Mouse (Mus musculus): Measurements from ENCODE around the gene 4930432K21Rik. TPM values are rescaled to one million over a fixed set of nuclear protein-coding genes. Genes with fewer than 3 reads are reported as not detected.
A peak's percentile ranks its signal among the peaks of the same experiment; 100 is the strongest.

The 4930432K21Rik gene
- 0.66 and 0.99 TPM in 2 replicates for polyA plus RNA-seq (2014; fragmentation: Nextera tagmentation; extraction: Ambion mirVana)

GRCm38 (mm10) chr8:84147769-84148530 is at the start of gene 4930432K21Rik, which contains the start of gene Cc2d1a:
Gene 4930432K21Rik (plus strand): TSS chr8:84148025.
Gene Cc2d1a (minus strand): TSS chr8:84147936.
- peak within 1 kb of the TSS; percentile 76 for H3K9ac ChIP-seq
- 12% methylated on average over 49 of the region's 49 CpGs for WGBS
- peak within 1 kb of the TSS; percentile 92 for H3K4me2 ChIP-seq
- peak within 1 kb of the TSS; percentile 64; the same call in 1 of the 2 replicates for H3K27ac ChIP-seq (ENCODE audit: low read depth)
- peak within 1 kb of the TSS; percentile 72 for H3K4me3 ChIP-seq (ENCODE audit: low read depth, low read length)
- TF ChIP-seq CTCF (IDR thresholded peaks at IDR 0.05; ENCODE audit: low read depth), result peak; percentile 4; the same call in 1 of the 2 replicates
- H3K4me1 ChIP-seq (ENCODE audit: insufficient read depth), result peaks cover 11% of the 10 kb centered on the region
- peak; percentile 99 for DNase-seq
- no peaks in the 10 kb centered on the region for H3K9me3 ChIP-seq (ENCODE audit: low read depth, low read length)
- H3K36me3 ChIP-seq (ENCODE audit: insufficient read depth), result peaks cover 16% of the 10 kb centered on the region
- peak; percentile 96 for ATAC-seq (ENCODE audit: insufficient read depth)
- no peaks in the 10 kb centered on the region for H3K27me3 ChIP-seq (ENCODE audit: insufficient read depth, low read length)

- no peak overlapping the region for H3K27ac ChIP-seq (ENCODE audit: low read depth)
- no peak for TF ChIP-seq CTCF (IDR thresholded peaks at IDR 0.05; ENCODE audit: low read depth)
- DNase-seq (no peak), ATAC-seq (ENCODE audit: insufficient read depth) (no peak)
- peaks cover 4% of the 10 kb centered on the region for H3K4me1 ChIP-seq (ENCODE audit: insufficient read depth)
- no peaks in the 10 kb centered on the region for H3K27me3 ChIP-seq (ENCODE audit: insufficient read depth, low read length)
- H3K9me3 ChIP-seq (ENCODE audit: low read depth, low read length), result no peaks in the 10 kb centered on the region
- H3K9ac ChIP-seq, result no peak overlapping the region
- no peak overlapping the region for H3K4me2 ChIP-seq
- no peak overlapping the region for H3K4me3 ChIP-seq (ENCODE audit: low read depth, low read length)
- 93% methylated on average over 7 of the region's 7 CpGs for WGBS
- H3K36me3 ChIP-seq (ENCODE audit: insufficient read depth), result peaks cover 90% of the 10 kb centered on the region
Measured at GRCm38 (mm10) chr8:84098376-84098775, 49.4 kb upstream of the 4930432K21Rik start.

GRCm38 (mm10) chr8:84101476-84102270 is 46.2 kb upstream of the 4930432K21Rik start:
- no peak for DNase-seq
- H3K36me3 ChIP-seq (ENCODE audit: insufficient read depth), result peaks cover 60% of the 10 kb centered on the region

GRCm38 (mm10) chr8:84103601-84104000 is 44.2 kb upstream of the 4930432K21Rik start:
- TF ChIP-seq CTCF (IDR thresholded peaks at IDR 0.05; ENCODE audit: low read depth), result no peak
- H3K4me1 ChIP-seq (ENCODE audit: insufficient read depth), result peaks cover 7% of the 10 kb centered on the region
- 42% methylated on average over 3 of the region's 3 CpGs for WGBS
- DNase-seq, result no peak
- H3K9me3 ChIP-seq (ENCODE audit: low read depth, low read length), result no peaks in the 10 kb centered on the region
- peak overlapping the region; percentile 66 for H3K4me3 ChIP-seq (ENCODE audit: low read depth, low read length)
- no peak for ATAC-seq (ENCODE audit: insufficient read depth)
- H3K4me2 ChIP-seq, result peak overlapping the region; percentile 71
- no peaks in the 10 kb centered on the region for H3K27me3 ChIP-seq (ENCODE audit: insufficient read depth, low read length)
- H3K27ac ChIP-seq (ENCODE audit: low read depth), result no peak overlapping the region
- H3K36me3 ChIP-seq (ENCODE audit: insufficient read depth), result peaks cover 41% of the 10 kb centered on the region
- H3K9ac ChIP-seq, result peak overlapping the region; percentile 77

More at GRCm38 (mm10) chr8:84101476-84102270, 46.2 kb upstream of the 4930432K21Rik start:
- Histone ChIP-seq H3K9me3 (ENCODE audit: low read depth, low read length) (no peaks in the 10 kb centered on the region), H3K4me1 (ENCODE audit: insufficient read depth) (peaks cover 7% of the 10 kb centered on the region), H3K9ac (no peak overlapping the region), H3K27ac (ENCODE audit: low read depth) (no peak overlapping the region), H3K4me3 (ENCODE audit: low read depth, low read length) (no peak overlapping the region), H3K27me3 (ENCODE audit: insufficient read depth, low read length) (no peaks in the 10 kb centered on the region), H3K4me2 (no peak overlapping the region)
- WGBS, result 90% methylated on average over 25 of the region's 25 CpGs
- TF ChIP-seq CTCF (IDR thresholded peaks at IDR 0.05; ENCODE audit: low read depth), result no peak
- no peak for ATAC-seq (ENCODE audit: insufficient read depth)

- Histone ChIP-seq H3K27me3 (ENCODE audit: insufficient read depth, low read length) (no peaks in the 10 kb centered on the region), H3K4me2 (peak overlapping the region; percentile 71), H3K27ac (ENCODE audit: low read depth) (peak overlapping the region; percentile 74), H3K4me3 (ENCODE audit: low read depth, low read length) (peak overlapping the region; percentile 66), H3K9ac (peak overlapping the region; percentile 77), H3K36me3 (ENCODE audit: insufficient read depth) (peaks cover 35% of the 10 kb centered on the region), H3K4me1 (ENCODE audit: insufficient read depth) (peaks cover 7% of the 10 kb centered on the region), H3K9me3 (ENCODE audit: low read depth, low read length) (no peaks in the 10 kb centered on the region)
- ATAC-seq (ENCODE audit: insufficient read depth), result peak; percentile 78
- DNase-seq, result peak; percentile 77
- peak; percentile 52 for TF ChIP-seq CTCF (IDR thresholded peaks at IDR 0.05; ENCODE audit: low read depth)
- 2% methylated on average over 26 of the region's 29 CpGs for WGBS
Measured at GRCm38 (mm10) chr8:84104221-84104620, 43.6 kb upstream of the 4930432K21Rik start.

- peak within 1 kb of the TSS; percentile 71 for H3K4me2 ChIP-seq
- no peak for TF ChIP-seq CTCF (IDR thresholded peaks at IDR 0.05; ENCODE audit: low read depth)
- ATAC-seq (ENCODE audit: insufficient read depth), result peak; percentile 97
Measured at GRCm38 (mm10) chr8:84104697-84105609, 42.9 kb upstream of the 4930432K21Rik start, which contains the start of gene Dcaf15. Gene Dcaf15 (minus strand): TSS chr8:84104768.

More at GRCm38 (mm10) chr8:84104697-84105609, 42.9 kb upstream of the 4930432K21Rik start, which contains the start of gene Dcaf15:
- Histone ChIP-seq H3K9me3 (ENCODE audit: low read depth, low read length) (no peaks in the 10 kb centered on the region), H3K4me1 (ENCODE audit: insufficient read depth) (peaks cover 7% of the 10 kb centered on the region), H3K4me3 (ENCODE audit: low read depth, low read length) (peak within 1 kb of the TSS; percentile 66), H3K9ac (peak within 1 kb of the TSS; percentile 77), H3K27me3 (ENCODE audit: insufficient read depth, low read length) (no peaks in the 10 kb centered on the region), H3K27ac (ENCODE audit: low read depth) (peak within 1 kb of the TSS; percentile 74), H3K36me3 (ENCODE audit: insufficient read depth) (peaks cover 28% of the 10 kb centered on the region)
- peak; percentile 100 for DNase-seq
- 5% methylated on average over 42 of the region's 42 CpGs for WGBS

Measured in lung, embryonic 14.5 days (tissue).